9 mouse cellular contexts compared by ENCODE assay signal in the genomic region with DNA sequence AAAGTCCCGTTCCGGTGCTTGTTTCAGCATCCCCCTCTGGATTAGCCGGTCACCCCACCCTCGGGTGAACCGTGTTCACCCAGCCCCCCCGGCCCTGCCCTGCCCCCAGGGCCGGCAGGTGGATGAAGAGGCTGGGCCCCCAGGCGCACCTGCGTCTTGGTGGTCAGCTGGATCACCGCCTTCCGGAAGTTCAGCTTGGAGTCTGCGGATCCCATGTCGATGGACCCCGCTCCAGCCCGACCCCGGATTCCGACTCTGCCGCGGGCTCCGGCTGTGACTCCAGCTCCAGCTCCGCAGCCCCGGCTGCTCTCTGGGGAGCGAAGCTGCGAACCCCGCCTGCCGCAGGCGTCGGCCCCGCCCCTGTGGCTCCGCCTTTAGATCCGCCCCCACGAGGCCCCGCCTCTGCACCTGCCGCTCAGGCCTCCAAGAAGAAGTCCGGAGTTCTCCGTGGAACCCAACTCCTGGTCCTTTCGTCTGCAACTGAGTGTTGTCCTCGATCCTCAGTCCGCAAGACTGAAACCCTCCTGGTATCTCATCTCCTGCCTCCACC. TPM values are rescaled to one million over a fixed set of nuclear protein-coding genes. Genes with fewer than 3 reads are reported as not detected.
DNase-seq lines count a peak whose midpoint lies in the region; ATAC-seq and TF ChIP-seq lines count a peak whose summit lies in the region.
"Had no signal": no experiment of that assay in that cellular context is flagged by ENCODE, and none has a peak within 500 bp of the region (broad histone marks: within the 10 kb centered on the region; RNA-seq: fewer than 3 reads in every experiment).

A gene (minus strand): TSS at position 362 of the 550 bp plus-strand sequence.

- H3K27me3 ChIP-seq in G1E (ENCODE audit: insufficient read depth, low read length), result peaks cover 61% of the 10 kb centered on the region
- 0 out of 2 replicates have a peak, but pooled peaks cover 4% of the 10 kb centered on the region for H3K27me3 ChIP-seq in forebrain, embryonic 14.5 days (replicated peaks; ENCODE audit: control insufficient read depth, insufficient read depth, low read length)
- peaks cover 4% of the 10 kb centered on the region; the same call in 1 of the 2 replicates for H3K27me3 ChIP-seq in neural tube, embryonic 15.5 days (replicated peaks)

- peak within 1 kb of the TSS; percentile 68; the same call in 1 of the 2 replicates for H3K4me3 ChIP-seq in G1E (ENCODE audit: low read depth, low read length)
- peak within 1 kb of the TSS; percentile 69 for H3K4me3 ChIP-seq in forebrain, embryonic 14.5 days (ENCODE audit: low read depth, low read length)
- peak within 1 kb of the TSS; percentile 58 for H3K4me3 ChIP-seq in neural tube, embryonic 15.5 days (replicated peaks)

- peak; percentile 63; the same call in 1 of the 2 replicates for ATAC-seq in G1E (ENCODE audit: extremely low read depth, insufficient number of reproducible peaks, low FRiP score, poor library complexity, severe bottlenecking)
- ATAC-seq in forebrain, embryonic 14.5 days, result peak; percentile 88
- ATAC-seq in neural tube, embryonic 15.5 days (ENCODE audit: low FRiP score), result peak; percentile 82

- H3K36me3 ChIP-seq in G1E (replicated peaks), result no peaks in the 10 kb centered on the region
- H3K36me3 ChIP-seq in forebrain, embryonic 14.5 days (ENCODE audit: control insufficient read depth, insufficient read depth, low read length), result no peaks in the 10 kb centered on the region
- no peaks in the 10 kb centered on the region for H3K36me3 ChIP-seq in neural tube, embryonic 15.5 days

- DNase-seq in G1E (ENCODE audit: low spot score), result peak; percentile 56
- peak; percentile 92 for DNase-seq in cerebellum, adult 11 months
- peak; percentile 86 for DNase-seq in forebrain, embryonic 14.5 days (ENCODE audit: low spot score)
- DNase-seq in heart, postnatal 25 days (ENCODE audit: low spot score), result peak; percentile 69
- DNase-seq in layer of hippocampus, adult 18-20 months (ENCODE audit: low spot score in 2 of 2), result peak; percentile 88 to 91
- DNase-seq in lung, adult 18-20 months, result peak; percentile 90
- peak; percentile 82 to 84 for DNase-seq in thymus, adult 18-20 months

- under 1% methylated on average over 38 of the region's 39 CpGs for WGBS in forebrain, embryonic 14.5 days
- WGBS in neural tube, embryonic 15.5 days, result 1% methylated on average over 39 of the region's 39 CpGs

- no peaks in the 10 kb centered on the region for H3K9me3 ChIP-seq in G1E (replicated peaks)
- H3K9me3 ChIP-seq in forebrain, embryonic 14.5 days (replicated peaks; ENCODE audit: control insufficient read depth, low read length), result no peaks in the 10 kb centered on the region
- H3K9me3 ChIP-seq in neural tube, embryonic 15.5 days (replicated peaks), result no peaks in the 10 kb centered on the region

- no peak for TF ChIP-seq CTCF in G1E (IDR thresholded peaks at IDR 0.05; ENCODE audit: low read depth, low read length)

- intact Hi-C loops in heart, postnatal 25 days (cut with DNase I), result no loop called here

- peaks cover 14% of the 10 kb centered on the region for H3K4me1 ChIP-seq in G1E (ENCODE audit: insufficient read depth, low read depth, low read length)
- H3K4me1 ChIP-seq in forebrain, embryonic 14.5 days (ENCODE audit: control insufficient read depth, insufficient read depth, low read length), result peaks cover 8% of the 10 kb centered on the region
- H3K4me1 ChIP-seq in neural tube, embryonic 15.5 days, result peaks cover 30% of the 10 kb centered on the region

- H3K4me2 ChIP-seq in forebrain, embryonic 14.5 days (ENCODE audit: low read length), result peak within 1 kb of the TSS; percentile 96
- H3K4me2 ChIP-seq in neural tube, embryonic 15.5 days, result peak within 1 kb of the TSS; percentile 77

- H3K27ac ChIP-seq in forebrain, embryonic 14.5 days (ENCODE audit: low read depth, low read length), result peak within 1 kb of the TSS; percentile 64
- peak within 1 kb of the TSS; percentile 88 for H3K27ac ChIP-seq in neural tube, embryonic 15.5 days (replicated peaks)
- H3K27ac ChIP-seq: macrophage had no signal

- H3K9ac ChIP-seq in forebrain, embryonic 14.5 days (ENCODE audit: low read length), result peak within 1 kb of the TSS; percentile 84
- peak within 1 kb of the TSS; percentile 82 for H3K9ac ChIP-seq in neural tube, embryonic 15.5 days (replicated peaks)

RNA-seq across cellular contexts. Expression of the gene that starts here (rescaled TPM):
- total RNA-seq in G1E (2014; fragmentation: Nextera tagmentation) (not detected in 2 replicates), G1E (2017) (not detected in 2 replicates)
- polyA plus RNA-seq in G1E (2012), result 0.01 TPM in 1 of 2 replicates, not detected in the other
- polyA plus RNA-seq in forebrain, embryonic 14.5 days (2014; fragmentation: Nextera tagmentation; extraction: Ambion mirVana), result 32.0 and 36.3 TPM in 2 replicates
- 1 to 10 TPM; 4.2 to 5.4 TPM for total RNA-seq in heart, postnatal 25 days (2021)
- total RNA-seq in layer of hippocampus, adult 18-20 months (2021), result 100 to 1,000 TPM; 110 to 115 TPM
- 49.5 and 55.6 TPM in 2 replicates for polyA plus RNA-seq in neural tube, embryonic 15.5 days (2015; fragmentation: Nextera tagmentation; extraction: Ambion mirVana)
- polyA plus RNA-seq: macrophage had no signal

Comparison
In these comparisons a context has a peak if more than half of its experiments do, and no peak if none do; other contexts are left out.
1. Peak in every context shown above with its lines: DNase-seq, ATAC-seq, H3K4me3 ChIP-seq and H3K27ac ChIP-seq.
2. RNA of the gene that starts here (total RNA-seq): 110 to 115 TPM in layer of hippocampus, adult 18-20 months; 4.2 to 5.4 TPM in heart, postnatal 25 days and not detected in G1E; every median in the first group is over 10 times any median in the second.
3. RNA of the gene that starts here (polyA plus RNA-seq): 49.5 to 55.6 TPM in neural tube, embryonic 15.5 days and 32.0 to 36.3 TPM in forebrain, embryonic 14.5 days; 0.01 TPM in G1E; every median in the first group is over 10 times any median in the second.
4. Peak in DNase-seq, ATAC-seq and H3K4me3 ChIP-seq in G1E; RNA of the gene not detected or under 1 TPM.